Mouse (Mus musculus): ENCODE measurements at regions not wholly inside any gene's neighbourhood (a gene's known extent, or its start where the extent isn't known, plus 50 kb on each side); places are given as distances from the start of the nearest gene placed in this dataset.

- TF ChIP-seq POLR2A (IDR thresholded peaks at IDR 0.05; ENCODE audit: insufficient read depth, low read depth, low read length): no peak
- TF ChIP-seq CTCF (IDR thresholded peaks at IDR 0.05): no peak
- TF ChIP-seq EP300 (IDR thresholded peaks at IDR 0.05; ENCODE audit: insufficient read depth, low read depth, low read length): no peak
These were observed 453.4 kb upstream of the Tbx3 start for GRCm38 (mm10) chr5:119217077-119217476.

All from heart, adult 2 months (tissue).